Mouse (Mus musculus) right cerebral cortex, postnatal 36 days (tissue): Measurements from ENCODE around the gene Zfp28.
"Not testable (repeated sequence)": the region's sequence is repeated elsewhere in the genome, so short reads cannot be mapped to it uniquely, and the experiment has no call there.

Source experiments
- DNase-seq, 2 experiments: peaks; one replicate each; pipeline ENCODE4 v3.0.0; 2022; ENCODE audit warnings: low spot score in 2 of 2, mixed read lengths in 1 of 2

Zfp28 gene

DNA sequence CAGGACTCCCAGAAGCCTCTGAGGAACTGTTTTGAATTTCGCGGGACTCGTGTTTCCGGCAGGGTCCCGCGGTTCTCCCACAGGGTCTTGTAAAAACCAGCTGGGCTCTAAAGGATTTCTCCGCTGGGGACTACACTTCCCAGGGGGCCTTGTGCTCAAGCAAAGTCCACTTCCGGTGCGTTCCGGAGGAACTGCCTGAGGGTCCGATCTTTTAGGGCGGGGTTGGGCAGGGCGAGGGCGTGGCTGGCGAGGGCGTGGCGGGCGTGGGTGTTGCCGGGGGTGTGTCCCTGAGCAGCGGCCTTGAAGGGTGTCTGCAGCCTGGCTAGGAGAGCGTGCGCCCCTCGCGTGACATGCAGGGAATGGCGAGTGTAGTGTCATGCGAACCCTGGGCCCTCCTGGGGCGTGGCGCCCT lies at the start of gene Zfp28:
TSS of gene Zfp28 (plus strand) at position 252 of the 412 bp plus-strand sequence.
- DNase-seq, result peak; percentile 85 to 90

DNA sequence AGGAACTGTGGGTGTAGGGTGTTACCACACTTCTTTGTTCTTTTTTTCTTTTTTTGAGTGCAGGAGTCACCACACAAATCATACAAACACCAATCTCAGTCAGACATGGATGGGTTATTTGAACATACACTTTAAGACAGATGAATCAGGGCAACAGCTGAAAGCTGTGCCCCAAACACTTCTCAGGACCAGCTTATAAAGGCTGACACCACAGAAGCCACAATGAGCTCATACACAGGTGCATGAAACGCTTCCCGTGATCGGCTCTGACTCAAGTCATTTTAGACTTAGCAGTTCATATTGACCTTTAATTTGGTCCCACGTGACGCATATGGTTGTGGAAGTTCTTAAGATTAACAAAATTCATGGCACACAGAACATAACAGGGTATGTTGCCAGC lies 43.2 kb upstream of the Zfp28 start:
- no peak for DNase-seq

DNA sequence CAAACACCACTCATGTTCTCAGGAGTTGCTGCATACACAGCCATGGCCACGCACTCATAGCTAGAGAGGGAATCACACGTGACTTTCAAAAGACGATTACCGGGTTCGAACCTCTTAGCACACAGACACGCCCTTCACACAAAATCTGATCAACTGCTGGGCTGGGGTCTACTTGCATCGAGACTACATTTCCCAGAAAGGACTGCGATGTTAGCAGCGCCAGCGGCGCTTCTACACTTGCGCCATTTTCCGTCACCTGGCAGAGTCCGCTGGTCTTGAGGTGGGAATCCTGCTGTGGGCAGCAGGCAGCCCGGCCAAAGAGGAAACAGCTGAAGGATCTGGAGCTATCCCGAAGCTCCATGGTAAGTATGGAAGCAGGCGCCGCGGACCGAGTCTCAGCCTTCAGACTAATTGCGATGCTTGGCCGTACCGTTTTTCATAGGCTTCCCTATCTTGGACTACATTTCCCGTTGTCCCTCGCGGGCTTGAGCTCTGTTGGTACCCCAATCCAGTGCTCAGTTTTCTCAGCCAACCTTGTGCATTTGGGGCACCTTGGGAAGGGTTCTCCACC lies 39.5 kb upstream of the Zfp28 start, which contains the start of gene Gm3854:
TSS of gene Gm3854 (plus strand) at position 259 of the 571 bp plus-strand sequence.
- DNase-seq, result peak; percentile 77 to 82

DNA sequence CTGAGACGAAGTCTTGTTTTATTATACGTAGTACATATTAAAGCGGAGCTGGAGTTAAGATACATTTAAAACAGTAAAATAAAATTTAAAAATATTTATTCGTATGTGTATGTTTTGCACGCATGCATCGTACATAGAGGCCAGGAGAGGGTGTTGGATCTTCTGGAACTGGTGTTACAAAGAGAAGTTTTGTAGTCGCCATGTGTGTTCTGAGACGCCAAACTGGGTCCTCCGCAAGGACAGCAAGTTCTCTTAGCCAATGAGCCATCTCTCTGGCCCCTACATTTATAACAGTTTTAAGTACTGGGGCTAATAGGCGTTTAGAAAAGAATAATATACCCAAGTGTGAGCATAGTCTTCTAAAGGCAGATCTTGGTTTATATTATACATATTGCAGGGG lies 39.0 kb upstream of the Zfp28 start:
- DNase-seq, result no peak

DNA sequence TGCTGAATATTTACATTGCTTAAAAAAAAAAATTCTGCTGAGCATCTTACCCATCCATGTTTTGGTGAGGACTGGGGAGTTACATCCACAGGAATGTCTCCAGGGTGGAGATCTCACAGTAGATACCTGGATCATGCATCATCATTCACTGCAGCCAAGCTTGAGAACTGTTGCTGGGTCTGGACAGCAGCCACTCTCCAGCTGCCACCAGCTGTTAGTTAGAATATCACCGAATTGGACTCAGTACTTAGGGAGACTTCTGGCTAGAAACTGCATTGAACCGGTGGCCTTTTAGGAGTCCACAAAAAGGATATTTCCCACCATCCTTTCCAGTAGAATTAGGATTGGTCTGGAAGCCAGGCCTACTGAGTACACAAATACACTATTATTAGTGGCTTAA lies 25.0 kb upstream of the Zfp28 start:
- no peak for DNase-seq

DNA sequence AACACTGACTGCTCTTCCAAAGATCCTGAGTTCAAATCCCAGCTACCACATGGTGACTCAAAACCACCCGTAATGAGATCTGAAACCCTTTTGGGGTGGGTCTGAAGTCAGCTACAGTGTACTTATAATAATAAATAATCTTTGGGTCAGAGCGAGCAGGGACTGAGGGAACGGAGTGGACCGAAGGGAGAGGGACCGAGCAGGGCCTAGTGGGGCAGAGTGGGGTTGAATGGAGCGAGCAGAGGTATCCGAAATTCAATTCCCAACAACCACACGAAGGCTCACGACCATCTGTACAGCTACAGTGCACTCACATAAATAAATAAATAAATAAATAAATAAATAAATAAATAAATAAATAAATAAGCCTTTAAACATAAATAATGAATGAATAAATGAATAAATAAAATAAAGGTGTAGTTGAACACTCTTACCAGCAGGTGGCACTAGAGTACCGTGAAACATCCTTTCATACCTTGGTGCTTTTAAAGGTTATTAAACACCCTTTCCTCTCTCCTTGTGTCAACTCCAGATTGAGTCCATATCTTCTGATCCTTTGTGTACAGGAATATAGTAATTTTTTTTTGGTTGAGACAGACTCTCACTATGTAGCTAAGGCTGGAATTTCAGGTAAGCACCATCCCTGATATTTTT lies 24.0 kb upstream of the Zfp28 start:
- no peak for DNase-seq

DNA sequence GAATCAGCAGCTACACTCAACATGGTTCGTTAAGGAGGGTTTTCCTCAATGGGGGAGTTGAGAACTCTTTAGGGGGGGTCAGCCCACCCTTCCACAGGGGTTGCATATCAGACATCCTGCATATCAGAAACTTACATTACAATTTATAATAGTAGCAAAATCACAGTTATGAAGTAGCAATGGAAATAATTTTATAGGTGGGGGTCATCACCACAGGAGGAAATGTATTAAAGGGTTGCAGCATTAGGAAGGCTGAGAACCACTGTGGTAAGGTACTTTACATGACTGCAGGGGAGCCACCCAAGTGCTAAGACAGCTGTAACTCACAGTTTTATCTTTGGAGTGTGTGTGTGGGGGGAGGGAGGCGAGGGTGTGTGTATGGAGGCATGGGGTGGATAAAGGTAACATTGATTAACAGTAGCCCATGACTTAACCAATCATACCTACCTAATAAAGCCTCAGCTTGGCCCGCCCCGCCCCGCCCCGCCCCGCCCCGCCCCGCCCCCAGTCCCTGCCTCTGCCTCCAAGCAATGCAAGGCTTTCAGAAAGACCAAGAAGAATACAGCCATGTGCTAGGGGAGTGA lies 22.5 kb upstream of the Zfp28 start:
- DNase-seq, result no peak

DNA sequence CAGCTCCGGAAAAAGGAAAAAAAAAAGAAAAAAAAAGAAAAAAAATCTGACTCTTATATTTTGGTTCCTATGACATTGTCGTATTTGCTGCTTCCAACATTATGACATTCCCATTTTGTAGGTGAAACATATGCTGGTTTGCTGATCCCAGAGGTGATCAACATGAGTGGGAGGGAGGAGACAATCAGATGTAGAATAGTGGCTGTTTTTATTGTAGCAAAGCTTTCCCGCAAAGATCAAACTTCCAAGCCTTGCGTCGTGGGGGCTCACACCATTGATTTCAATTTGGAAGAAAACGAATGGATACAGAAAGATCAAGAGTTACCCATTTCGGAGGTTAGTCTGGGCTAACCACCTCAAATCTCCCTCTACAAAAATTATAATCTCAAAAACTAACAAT lies 21.3 kb upstream of the Zfp28 start:
- DNase-seq, result no peak

DNA sequence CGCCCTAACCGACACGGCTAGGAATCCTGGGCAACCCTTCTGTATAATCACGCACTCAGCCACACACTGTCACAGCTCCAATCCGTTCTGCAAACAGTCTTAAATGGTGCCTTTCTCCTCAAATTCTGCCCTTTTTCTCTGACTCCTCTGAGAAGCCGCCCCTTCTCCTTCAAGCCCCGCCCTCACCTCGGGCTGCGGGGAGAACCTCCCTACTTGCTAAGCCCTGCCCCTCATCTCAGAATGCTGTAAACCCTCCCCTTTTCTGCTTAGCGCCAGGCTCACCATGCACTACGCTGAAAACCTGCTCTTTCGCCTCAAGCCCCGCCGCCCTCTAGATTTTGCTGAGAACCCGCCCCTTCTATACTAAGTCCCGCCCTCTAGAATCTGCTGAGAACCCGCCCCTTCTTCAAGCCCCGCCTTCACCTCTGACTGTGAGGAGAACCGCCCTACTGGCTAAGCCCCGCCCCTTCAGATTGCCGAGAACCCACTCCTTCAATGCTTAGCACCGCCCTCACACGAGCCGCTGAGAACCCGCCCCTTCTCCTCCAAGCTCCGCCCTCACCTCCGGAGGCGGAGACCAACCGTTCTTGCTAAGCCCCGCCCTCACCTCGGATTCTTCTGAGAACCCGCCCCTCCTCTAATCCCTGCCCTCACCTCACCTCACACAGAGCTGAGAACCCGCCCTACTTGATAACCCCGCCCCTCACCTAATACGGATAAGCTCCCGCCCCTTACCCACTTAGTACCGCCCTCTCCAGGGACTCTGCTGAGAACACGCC lies 20.6 kb upstream of the Zfp28 start:
- peak; percentile 98 to 99 for DNase-seq

DNA sequence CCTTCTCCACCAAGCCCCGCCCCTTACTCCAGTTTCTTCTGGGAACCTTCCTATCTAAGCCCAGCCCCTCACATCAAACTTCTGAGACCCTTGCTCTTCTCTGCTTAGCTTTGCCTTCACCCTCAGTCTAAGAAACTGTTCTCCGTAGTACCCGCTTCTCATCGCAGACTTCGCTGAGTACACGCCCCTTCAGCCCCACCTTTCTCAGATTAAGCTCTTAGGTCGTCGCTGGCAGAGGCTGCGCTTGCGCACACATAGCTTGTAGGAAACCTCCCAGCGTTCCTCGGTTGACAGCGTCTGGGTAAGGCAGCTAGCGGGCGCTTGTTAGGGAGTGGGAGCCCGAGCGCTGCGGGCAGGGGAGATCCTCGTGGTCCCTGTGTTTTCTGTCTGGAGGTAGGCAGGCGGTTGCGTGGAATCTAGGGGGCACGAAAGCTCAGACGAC lies 20.0 kb upstream of the Zfp28 start, which contains the start of gene Zfp78:
TSS of gene Zfp78 (plus strand) at position 234 of the 442 bp plus-strand sequence.
- DNase-seq, result peak; percentile 83 to 84

DNA sequence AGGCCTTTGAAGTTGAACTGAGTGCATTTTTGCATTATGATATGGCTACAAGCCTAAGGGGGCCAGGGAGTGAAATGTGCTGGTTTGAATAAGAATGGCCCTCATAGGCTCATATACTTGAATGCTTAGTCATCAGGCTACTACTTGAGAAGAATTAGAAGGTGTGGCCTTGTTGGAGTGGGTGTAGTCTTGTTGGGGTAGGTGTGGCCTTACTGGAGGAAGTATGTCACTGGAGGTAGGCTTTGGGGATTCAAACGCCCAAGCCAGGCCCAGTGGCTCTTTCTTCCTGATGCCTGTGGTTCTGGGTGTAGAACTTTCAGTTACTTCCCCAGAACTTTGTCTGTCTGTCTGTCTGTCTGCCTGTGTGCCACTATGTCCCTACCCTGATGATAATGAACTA lies 18.3 kb upstream of the Zfp28 start:
- no peak for DNase-seq

DNA sequence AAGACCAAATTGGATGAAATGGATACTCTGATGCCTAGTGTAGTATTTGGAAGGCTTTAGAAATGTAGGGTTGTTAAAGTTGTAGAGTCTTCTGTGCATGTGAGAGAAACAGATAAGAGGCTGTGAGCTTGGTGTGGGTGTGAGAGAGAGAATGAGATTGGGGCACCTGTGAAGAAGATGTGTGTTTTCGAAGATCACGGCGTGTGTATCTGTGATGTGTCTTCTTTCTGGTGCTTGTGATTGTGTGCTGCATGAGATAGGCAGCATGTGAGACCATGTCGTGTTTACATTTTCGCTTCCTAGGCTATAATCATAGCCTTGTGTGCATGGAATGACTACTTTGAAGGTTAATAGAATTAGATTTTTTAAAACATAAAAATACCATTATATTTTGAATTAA lies 15.9 kb upstream of the Zfp28 start:
- no peak for DNase-seq

DNA sequence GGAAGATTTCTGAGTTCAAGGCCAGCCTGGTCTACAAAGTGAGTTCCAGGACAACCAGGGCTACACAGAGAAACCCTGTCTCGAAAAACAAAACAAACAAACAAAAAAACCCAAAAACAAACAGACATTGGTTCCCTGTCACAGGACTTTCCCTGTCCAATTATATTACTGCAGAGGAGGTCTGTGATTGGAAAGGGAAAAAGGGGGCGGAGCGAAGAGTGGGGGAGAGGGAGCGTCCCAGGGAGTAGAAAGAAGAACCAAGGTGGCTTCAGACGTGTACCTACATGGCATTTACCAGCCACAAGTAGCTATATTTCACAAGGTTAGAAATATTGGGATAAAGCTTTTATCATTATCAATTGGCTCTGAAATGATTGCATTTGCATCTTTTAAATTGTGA lies 14.9 kb upstream of the Zfp28 start:
- DNase-seq, result not testable (repeated sequence)

DNA sequence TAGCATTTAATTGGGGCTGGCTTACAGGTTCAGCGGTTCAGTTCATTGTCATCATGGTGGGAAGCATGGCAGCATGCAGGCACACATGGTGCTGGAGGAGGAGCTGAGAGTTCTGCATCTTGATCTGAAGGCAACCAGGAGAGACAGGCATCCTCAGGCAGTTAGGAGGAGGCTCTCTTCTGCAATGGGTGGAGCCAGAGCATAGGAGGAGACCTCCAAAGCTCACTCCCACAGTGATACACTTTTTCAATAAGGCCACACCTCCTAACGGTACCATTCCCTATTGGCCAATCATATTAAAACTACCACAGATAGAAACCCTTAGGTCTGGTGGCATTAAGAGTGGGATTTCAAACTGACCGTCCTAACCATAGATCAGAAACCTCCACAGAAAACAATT lies 13.6 kb upstream of the Zfp28 start:
- DNase-seq, result no peak

DNA sequence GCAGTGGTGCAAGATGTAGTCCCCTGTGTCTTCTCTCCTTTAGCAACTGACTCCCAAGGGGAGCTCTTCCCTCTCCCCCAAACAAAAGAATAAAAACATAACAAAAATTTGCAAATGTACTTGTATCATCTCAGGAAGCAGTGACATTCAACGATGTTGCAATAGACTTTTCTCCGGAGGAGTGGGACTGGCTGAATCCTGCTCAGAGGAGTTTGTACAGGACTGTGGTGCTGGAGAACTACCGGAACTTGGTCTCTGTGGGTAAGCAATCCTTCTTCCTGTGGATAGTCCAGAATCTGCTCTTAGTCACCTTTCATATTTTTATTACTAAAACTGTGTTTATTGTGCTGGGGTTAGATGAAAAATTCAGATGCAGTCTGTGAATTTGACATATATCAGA lies 10.1 kb upstream of the Zfp28 start:
- no peak for DNase-seq

DNA sequence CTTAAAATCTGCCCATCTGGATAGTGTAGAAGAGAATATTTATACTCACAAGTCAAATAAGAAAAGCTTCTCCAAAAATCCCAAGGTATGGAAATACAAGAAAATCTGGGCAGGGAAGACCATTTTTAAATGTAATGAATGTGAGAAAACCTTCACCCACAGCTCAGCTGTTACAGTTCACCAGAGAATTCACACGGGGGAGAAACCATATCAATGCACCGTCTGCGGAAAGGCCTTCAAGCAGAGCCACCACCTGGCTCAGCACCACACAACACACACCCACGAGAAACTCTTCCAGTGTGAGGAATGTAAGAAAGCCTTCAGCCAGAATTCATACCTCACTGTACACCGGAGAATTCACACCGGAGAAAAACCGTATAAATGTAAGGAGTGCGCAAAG lies 4.7 kb upstream of the Zfp28 start:
- DNase-seq, result peak; percentile 72 to 78

DNA sequence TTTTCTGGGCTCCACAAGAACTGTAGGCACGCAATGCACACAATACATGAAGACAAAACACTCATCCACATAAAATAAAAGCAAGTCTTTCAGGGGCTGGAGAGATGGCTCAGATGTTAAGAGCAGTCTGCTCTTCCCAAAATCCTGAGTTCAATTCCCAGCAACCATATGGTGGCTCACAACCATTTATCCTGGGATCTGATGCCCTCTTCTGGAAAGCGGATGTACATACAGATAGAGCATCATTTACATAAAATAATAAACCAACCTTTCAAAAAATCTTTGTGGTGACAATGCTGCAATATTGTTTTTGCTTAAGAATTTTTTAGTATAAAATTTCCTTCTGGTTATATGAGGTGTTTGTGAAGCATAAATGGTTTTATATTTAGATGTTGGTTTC lies 1.7 kb upstream of the Zfp28 start:
- DNase-seq, result no peak

DNA sequence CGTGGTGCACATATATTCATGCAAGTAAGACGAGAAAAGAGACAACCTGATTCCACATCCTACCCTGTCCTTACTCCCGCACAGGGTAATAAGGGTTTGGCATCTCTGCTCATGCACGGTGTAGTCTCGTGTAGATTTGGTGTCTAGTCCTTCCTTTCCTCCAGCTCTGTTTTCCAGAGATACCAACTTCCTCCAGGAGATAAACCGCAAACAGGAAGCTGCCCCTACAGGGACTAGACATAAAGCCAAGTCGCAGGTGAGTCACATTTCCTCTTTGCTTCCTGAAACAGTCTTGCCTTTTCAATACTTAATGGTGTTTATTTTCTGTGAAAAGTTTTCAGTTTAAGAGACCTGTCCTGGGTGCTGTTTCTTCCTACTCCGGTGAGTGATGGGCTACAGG lies 916 bp downstream of the Zfp28 start:
- no peak for DNase-seq

DNA sequence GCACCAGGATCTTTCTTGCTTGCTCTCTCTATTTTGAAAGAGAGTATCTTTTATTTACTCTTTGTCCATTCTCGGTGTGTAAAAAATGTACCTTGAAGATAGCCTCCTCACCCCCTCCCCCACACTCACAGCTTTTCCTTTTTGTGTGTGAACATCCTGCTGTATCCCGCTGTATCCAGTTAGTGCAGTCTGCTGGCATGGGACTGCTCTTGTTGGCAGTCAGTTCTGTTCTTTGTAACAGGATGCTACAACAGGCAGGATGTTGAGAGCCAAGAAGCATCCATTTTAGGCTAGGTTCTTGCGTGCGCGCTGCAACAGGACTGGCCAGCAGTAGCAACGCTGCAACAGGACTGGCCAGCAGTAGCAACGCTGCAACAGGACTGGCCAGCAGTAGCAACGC lies 3.9 kb downstream of the Zfp28 start:
- peak in 1 of 2 experiments; percentile 20 for DNase-seq

DNA sequence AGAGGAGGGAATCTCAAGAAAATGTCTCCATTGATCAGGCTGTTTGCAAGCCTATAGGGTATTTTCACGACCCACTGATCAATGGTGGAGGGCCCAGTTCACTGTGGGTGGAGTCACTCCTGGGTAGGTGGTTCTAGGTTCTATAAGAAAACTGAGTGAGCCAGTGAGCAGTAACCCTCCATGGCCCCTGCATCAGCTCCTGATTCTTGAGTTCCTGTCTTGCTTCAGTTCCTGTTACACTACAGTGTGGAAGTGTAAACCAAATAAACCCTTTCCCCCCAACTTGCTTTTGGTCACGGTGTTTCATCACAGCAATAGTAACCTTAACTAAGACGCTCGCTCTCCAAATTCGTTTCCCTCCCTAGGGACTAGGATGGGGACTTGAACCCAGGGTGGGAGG lies 5.9 kb downstream of the Zfp28 start:
- no peak for DNase-seq

DNA sequence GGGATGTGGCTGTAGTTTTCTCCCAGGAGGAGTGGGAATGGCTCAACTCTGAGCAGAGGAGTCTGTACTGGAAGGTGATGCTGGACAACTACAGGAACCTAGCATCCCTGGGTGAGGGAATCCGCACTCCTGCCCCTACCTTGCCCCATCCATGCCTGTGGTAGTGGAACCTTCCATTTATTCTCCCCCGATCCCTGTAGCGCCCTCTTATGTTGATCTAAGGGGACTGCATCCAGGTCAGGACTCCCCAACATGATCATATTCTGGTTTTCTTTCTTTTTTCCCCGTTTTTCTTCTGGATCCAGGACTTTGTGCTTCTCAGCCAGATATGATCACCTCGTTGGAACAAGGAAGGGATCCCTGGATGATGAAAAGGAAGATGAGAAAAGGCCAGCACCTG lies 6.4 kb downstream of the Zfp28 start:
- no peak for DNase-seq
